Mouse (Mus musculus) retina, adult 2 months (tissue): Measurements from ENCODE around the gene 4933411K16Rik.

Experiments
- DNase-seq: peaks from one replicate; pipeline ENCODE4 v3.0.0-alpha.2; 2012; ENCODE audit warnings: low read depth, low spot score

4933411K16Rik gene

DNA sequence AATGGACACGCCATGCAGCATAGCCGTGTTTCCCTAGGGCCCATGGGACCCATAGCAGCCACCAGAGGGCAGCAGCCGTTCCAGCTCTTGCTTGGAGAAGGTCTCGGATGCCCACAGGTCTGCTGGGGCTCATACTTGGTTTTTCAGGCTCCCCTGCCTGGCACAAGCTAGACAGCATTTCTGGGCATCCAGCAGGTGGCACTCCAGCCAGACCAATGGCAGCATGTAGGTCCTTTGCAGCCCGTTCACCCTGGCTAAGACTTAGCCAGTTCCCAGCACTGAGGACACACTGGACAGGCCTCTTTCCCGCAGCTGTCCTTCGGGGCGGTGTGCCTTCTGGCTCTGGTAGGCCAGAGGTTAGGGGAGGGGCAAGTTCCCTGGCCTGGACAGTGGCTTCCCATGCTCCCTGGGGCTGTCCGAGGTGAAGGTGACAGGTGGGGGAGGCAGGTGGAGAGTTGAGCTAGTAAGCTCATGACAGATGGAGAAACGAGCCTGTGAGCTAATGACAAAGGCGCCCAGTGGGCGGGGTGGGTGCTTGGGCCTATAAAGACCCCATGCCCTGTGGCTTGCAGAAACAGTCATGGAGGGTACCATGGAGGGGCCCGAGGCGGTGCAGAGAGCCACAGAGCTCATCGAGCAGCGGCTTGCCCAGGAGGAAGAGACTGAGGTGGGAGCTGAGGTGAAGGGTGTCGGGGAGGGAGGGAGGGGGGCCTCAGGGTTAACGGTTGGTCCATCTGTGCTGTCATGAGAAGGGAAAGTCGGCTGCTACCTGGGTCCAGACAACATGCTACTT lies 16.4 kb upstream of the 4933411K16Rik start, which contains the start of gene Ankrd2:
TSS of gene Ankrd2 (plus strand) at position 545 of the 793 bp plus-strand sequence.
- peak; percentile 45 for DNase-seq

DNA sequence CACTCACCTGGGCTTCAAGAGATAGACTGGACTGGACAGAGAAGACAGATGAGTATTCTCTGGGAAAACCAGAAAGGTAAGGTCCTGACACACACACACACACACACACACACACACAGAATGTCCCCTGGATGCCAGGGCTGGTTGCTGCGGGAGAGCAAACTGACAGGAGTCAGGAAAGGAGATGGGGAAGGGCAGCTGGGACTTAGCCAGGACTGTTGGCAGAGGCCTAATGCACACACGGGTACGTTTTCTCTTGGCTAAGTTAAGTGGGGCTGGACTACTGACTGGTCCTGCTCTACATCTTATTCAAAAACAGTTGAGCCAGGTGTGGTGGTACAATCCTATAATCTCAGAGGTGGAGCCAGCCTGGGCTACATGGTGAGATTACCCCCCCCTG lies 15.7 kb upstream of the 4933411K16Rik start:
- no peak for DNase-seq

DNA sequence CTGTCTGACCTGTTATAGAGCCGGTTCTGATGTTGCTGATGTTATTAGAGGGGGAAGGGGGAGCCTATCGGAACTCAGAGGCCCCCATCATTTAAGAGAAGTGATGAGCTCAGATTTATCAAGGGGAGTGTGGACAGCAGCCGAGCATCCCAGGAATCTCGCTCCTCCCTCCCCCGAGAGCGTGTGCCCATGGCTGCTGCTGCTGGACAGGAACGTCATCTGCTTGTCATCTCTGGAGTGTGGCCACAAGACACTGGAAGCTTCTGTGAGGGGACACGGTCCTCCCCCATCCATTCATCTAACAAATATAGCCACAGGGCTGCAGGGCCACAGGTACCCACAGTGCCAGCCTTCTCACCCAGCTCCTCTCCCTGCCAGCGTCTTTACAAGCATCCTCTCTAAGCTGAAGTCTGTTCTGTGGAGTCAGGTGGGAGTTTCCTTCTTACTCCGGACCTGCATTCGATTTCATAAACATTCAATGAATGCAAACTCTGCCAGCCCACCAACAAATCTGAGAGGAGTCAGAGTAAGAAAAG lies 14.8 kb upstream of the 4933411K16Rik start:
- no peak for DNase-seq

DNA sequence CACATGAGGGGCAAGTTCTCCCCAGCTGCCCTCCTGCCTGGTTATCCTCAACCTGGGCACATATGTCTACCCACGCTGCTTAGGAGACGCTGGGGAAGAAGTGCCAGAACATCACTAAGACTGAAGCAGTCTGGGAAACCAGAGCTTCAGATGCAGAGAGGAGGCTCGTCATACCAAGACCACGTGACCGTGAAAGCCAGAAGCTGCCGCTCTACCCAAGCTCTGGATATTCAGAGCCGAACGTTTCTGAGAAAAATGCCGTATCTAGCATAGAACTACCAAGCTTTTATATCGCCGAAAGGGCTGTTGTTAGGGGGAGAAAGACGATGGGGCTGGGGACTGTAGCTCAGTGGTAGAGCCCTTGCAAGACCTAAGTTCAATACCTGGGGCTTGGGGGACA lies 13.7 kb upstream of the 4933411K16Rik start:
- no peak for DNase-seq

DNA sequence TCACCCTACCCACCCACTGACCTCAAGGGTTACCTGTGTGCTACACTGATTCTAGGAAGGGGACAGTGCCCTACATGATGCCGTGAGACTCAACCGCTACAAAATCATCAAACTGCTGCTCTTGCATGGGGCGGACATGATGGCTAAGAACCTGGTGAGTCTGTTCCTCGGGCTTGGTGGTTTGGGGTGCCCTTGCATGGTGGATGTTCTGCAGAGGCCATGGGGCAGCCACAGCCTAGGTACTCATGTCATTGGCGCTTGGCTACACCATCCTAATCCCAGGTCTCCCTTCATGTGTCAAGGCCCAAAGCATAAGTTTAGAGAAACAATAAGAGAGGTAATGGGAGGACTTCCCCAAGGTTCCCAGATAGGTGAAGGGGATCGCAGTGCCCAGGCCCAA lies 8.1 kb upstream of the 4933411K16Rik start:
- DNase-seq = no peak

DNA sequence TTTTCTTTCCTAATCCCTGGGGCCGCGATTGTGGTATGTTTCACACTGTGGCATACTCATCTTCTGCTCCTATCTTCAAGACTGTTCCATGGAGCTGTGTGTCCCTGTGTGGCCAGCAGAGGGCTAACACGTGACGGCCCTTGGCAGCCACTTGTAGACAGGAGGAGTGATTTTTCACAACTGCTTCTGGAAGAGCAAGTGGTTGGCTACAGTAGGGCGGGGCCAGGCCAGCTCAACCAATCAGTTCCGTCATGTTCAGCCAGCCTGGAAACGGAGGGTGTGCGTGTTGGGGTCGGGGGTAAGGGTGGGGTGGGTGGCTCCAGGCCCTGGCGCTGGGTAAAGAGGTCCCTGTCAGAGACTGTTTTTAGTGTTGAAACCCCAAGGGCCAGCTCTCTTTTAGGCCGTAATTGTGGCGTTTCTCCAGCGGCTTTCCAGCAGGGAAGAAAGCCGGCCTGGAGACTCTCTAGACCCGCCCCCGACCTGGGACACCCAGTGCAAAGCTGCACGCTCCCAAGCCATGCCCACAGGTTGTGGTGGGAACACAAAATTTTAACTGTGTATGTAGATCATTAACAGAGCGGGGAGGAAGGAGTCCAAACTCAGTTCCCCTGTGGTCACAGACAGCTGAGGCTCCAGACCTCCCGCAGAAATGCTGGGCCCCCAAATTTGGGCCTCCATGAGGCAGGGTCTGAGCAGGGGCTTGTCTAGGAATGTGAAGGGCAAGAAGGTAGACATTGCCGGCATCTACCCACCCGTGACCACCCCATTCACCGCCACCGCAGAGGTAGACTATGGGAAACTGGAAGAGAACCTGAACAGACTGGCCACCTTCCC lies 6.6 kb upstream of the 4933411K16Rik start, which contains the start of gene Hoga1:
TSS of gene Hoga1 (plus strand) at position 342 of the 834 bp plus-strand sequence.
- DNase-seq = no peak

- DNase-seq = no peak
Observed at GRCm38 (mm10) chr19:42050251-42050650, 1.8 kb upstream of the 4933411K16Rik start.

DNA sequence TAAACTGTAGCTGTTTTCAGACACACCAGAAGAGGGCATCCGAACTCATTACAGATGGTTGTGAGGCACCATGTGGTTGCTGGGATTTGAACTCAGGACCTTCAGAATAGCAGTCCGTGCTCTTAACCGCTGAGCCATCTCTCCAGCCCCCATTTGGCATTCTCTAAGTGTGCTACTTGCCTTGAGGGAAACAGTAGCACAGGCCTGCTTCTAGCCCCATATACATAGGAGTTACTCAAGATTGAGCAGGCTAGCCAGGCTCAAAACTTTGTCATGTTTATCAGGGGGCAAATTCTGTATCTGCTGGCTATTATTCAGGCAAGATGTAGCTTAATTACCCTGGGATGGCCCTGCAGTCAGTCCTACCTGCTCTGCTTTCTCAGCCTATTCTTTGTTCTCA lies 697 bp upstream of the 4933411K16Rik start:
- DNase-seq = no peak

DNA sequence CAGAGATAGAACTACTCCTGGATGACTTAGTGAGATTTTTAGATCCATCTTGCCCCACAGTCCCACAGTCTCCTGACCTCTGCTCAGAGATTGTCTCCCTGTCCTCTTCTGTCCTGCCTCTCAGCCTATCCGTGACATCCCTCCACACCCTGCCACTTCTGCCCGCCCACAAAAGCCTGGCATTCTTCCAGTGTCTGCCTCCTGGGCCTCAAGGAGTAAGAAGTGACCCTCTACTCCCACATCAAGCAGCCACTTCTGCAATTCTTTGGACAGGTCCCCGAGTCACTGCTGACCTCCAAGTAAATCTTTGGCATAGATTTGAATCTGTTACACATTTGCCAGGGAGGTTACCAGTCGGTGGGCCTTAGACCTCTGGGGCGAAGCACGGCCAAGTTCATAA lies 2.2 kb downstream of the 4933411K16Rik start:
- DNase-seq = no peak

- DNase-seq = no peak
Observed at GRCm38 (mm10) chr19:42055881-42056280, 3.8 kb downstream of the 4933411K16Rik start.

DNA sequence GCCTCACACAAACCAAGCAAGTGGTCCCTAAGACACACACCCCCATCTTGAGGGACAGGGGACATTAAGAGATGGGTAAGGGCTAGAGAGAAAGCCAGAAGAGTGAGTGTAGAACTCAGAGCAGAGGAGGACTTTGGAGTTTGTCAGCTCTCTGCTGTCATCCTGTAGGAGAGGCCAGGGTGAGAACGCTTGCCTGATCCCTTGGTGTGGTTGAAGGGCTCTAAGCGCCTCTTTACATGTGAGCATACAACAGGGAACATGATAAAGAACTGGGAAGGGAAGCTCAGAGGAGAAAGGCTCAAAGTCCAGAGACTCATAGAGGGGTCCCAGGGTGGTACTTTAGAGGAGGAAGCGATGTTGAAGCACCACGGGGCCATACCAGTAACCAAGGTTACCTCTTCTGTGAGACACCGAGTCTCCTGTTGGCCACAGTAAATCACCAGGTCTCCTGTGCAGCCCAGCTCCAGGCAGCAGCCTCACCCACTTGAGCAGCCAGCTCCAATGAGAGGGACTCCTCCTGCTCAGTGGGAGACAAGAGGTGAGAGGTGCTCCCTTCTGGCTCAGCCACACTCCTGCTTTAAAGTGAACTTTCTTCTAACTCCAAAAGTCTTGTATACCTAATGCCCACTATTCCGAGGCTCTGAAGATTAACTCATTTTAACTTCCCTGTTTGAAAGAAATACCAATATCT lies 4.8 kb downstream of the 4933411K16Rik start:
- no peak for DNase-seq

DNA sequence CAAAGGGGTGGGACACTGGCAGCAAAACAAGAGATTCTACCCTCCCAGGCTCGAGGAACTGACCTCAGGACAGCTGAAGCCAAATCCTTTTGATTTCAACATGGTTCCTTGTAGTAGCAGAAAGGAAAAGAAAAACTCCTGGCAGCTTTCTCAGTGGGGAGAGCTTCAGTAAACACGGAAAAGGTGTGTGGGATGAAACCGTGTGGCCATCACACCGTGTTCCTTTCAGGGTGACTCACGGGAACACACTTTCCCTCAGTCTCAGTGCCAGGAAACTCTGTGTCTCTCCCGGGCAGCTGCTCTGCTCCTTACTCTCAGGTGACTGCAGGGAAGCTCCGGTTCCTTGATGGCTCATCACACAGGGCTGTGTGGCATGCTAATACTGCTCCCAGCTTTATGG lies 6.4 kb downstream of the 4933411K16Rik start:
- no peak for DNase-seq

GRCm38 (mm10) chr19:42061443-42061842 lies 9.4 kb downstream of the 4933411K16Rik start:
- no peak for DNase-seq

DNA sequence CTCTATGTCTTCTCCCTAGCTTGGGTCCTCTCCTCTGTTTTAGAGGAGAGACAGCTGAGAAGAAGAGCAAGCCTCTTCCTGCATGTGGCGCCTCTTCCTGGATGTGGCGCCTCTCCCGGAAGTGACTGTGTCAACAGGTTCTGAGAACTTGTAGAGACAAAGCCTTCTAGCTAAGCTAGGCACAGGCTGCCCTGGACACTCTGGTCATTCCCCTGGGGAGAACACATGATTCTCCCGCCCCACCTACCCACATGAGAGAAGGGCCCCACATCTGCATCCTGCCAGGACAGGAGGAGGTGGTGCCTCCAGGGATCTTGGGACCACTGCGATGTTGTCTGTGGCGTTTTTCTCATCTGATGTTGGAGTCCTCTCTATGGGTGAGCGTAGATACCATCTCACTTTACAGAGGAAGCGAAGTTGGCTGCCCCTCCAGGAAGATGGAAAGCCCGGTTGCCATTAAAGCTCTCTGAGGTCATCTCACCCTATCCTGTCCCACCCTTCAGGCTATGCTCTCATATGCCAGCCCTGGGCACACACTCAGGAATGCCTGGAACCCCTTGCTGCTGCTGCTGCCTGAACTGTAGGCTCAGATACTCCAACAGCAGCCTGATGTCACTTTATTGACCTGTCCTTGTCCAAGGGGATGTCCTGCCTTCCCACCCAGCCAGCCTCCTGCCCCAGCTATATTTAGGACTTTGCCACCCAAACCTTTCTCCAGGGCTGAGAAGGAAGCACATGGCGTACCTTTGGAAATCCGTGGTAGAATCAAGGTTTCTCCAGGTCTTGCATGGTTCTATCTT lies 16.6 kb downstream of the 4933411K16Rik start:
- no peak for DNase-seq

GRCm38 (mm10) chr19:42069241-42069525 lies 17.1 kb downstream of the 4933411K16Rik start:
- DNase-seq = no peak

DNA sequence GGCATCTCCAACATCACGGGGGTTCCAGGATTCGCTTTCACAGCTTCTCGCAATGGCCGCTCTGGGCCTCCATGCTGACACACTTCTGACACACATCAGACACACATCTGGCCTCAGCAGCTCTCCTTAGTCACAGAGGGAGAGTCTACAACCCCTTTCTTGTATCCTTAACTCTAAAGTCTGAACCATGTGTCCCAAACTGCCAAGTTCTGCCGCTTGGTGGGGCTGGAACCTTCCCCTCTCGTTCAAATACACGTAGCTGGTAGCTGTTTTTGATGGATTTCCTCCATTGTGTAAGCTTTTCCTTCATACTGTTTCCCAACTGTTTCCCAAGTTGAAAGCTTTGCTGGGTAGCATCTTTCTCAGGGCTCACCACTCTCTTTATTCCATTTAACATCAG lies 19.2 kb downstream of the 4933411K16Rik start:
- DNase-seq = no peak

DNA sequence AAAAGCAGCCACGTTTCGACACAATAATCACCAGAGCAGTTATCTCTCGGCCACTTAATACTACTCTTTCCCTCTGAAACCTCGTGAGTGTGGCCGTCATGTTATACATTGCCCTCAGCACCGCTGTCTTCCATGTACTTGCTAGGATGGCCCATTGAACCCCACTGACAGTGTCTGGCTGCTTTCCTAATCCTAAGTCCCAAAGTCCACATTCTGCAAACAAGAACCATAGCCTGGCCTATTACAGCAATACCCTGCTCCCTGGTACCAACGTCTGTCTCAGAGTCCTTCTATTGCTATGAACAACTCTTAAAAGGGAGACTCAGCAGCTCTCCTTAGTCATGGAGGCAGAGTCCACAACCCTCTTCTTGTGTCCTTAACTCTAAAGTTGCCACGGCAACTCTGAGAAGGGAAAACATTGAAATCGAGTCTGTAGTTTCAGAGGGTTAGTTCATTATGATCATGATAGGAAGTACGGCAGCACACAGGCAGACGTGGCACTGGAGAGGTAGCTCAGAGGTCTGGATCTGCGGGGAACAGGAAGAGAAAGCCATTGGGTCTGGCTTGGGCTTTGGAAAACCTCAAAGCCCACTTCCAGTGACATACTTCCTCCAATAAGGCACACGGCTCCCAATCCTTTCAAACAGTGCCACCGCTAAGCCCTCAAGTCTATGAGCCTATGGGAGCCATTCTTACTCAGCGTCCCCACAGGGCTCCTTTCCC lies 20.0 kb downstream of the 4933411K16Rik start:
- no peak for DNase-seq

- no peak for DNase-seq
Observed at GRCm38 (mm10) chr19:42072802-42073201, 20.8 kb downstream of the 4933411K16Rik start.

DNA sequence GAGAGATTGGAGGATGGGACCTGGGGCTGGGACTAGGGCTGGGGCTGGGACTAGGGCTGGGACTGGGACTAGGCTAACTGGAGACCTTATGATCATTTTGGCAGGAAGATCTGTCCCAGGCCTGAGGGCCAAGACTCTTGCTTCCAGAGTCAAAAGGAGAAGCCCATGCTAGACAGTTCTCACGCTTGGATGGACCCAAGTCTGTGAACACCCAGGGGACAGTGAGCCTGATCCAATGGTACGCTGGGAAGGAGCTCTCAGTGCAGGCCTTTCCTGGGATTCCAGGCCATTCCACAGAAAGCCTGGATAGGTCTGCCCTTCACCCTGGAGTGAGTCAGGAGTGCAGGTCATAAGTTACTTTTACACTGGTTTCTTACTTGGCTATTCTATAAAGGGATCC lies 23.0 kb downstream of the 4933411K16Rik start:
- no peak for DNase-seq

- DNase-seq = no peak
Observed at GRCm38 (mm10) chr19:42075992-42076391, 23.9 kb downstream of the 4933411K16Rik start.

DNA sequence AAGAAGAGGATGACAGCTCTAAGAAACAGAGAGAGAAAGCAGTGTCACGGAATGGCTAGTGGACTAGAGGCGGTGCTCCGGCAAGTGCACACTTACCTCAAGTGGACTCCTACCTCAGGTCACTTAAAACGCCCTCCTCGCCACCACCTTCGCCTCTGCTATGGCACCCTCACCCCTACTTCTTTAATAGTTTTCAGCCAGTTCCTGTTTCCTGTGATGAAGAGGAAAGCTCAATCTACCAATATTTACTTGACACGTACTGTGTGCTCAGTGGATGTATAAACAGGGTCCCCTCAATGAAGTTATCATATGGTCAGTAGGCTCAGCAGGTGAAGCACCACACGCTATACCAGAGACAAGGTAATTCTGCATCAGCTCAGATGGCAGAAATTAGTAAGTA lies 26.5 kb downstream of the 4933411K16Rik start:
- DNase-seq = no peak
